Mouse (Mus musculus): Measurements from ENCODE around the gene Cadm1. TPM values are rescaled to one million over a fixed set of nuclear protein-coding genes. Genes with fewer than 3 reads are reported as not detected.

Gene Cadm1
- polyA plus RNA-seq (2012; rRNA removed) = 70.8 and 92.2 TPM in 2 replicates

GRCm38 (mm10) chr9:47529602-47530450 is at the start of gene Cadm1:
Gene Cadm1, plus strand, starts transcription at chr9:47530173.
- TF ChIP-seq POLR2A (IDR thresholded peaks at IDR 0.05; ENCODE audit: control insufficient read depth, low read depth, low read length) (peak; percentile 96), CTCF (IDR thresholded peaks at IDR 0.05; ENCODE audit: control insufficient read depth, insufficient read depth, insufficient replicate concordance, low read depth, low read length) (peak; percentile 23)
- Histone ChIP-seq H3K4me3 (ENCODE audit: control insufficient read depth, low read depth, low read length) (peak within 1 kb of the TSS; percentile 98), H3K27ac (ENCODE audit: control insufficient read depth, insufficient read depth, low read depth, low read length) (peak within 1 kb of the TSS; percentile 96), H3K36me3 (ENCODE audit: control insufficient read depth, insufficient read depth, low read length) (no peaks in the 10 kb centered on the region), H3K27me3 (ENCODE audit: control insufficient read depth, insufficient read depth, low read length) (no peaks in the 10 kb centered on the region), H3K4me1 (ENCODE audit: control insufficient read depth, insufficient read depth, low read length) (peaks cover 34% of the 10 kb centered on the region)

GRCm38 (mm10) chr9:47484506-47484905 is 45.5 kb upstream of the Cadm1 start:
- no peaks in the 10 kb centered on the region for H3K36me3 ChIP-seq (ENCODE audit: control insufficient read depth, insufficient read depth, low read length)
- TF ChIP-seq CTCF (IDR thresholded peaks at IDR 0.05; ENCODE audit: control insufficient read depth, insufficient read depth, insufficient replicate concordance, low read depth, low read length) = no peak
- no peak for TF ChIP-seq POLR2A (IDR thresholded peaks at IDR 0.05; ENCODE audit: control insufficient read depth, low read depth, low read length)
- H3K27ac ChIP-seq (ENCODE audit: control insufficient read depth, insufficient read depth, low read depth, low read length) = no peak overlapping the region
- H3K27me3 ChIP-seq (ENCODE audit: control insufficient read depth, insufficient read depth, low read length) = no peaks in the 10 kb centered on the region
- no peaks in the 10 kb centered on the region for H3K4me1 ChIP-seq (ENCODE audit: control insufficient read depth, insufficient read depth, low read length)
- no peak overlapping the region for H3K4me3 ChIP-seq (ENCODE audit: control insufficient read depth, low read depth, low read length)

GRCm38 (mm10) chr9:47485186-47485585 is 44.8 kb upstream of the Cadm1 start:
- no peaks in the 10 kb centered on the region for H3K4me1 ChIP-seq (ENCODE audit: control insufficient read depth, insufficient read depth, low read length)
- H3K36me3 ChIP-seq (ENCODE audit: control insufficient read depth, insufficient read depth, low read length) = no peaks in the 10 kb centered on the region
- TF ChIP-seq POLR2A (IDR thresholded peaks at IDR 0.05; ENCODE audit: control insufficient read depth, low read depth, low read length) (no peak), CTCF (IDR thresholded peaks at IDR 0.05; ENCODE audit: control insufficient read depth, insufficient read depth, insufficient replicate concordance, low read depth, low read length) (no peak)
- H3K4me3 ChIP-seq (ENCODE audit: control insufficient read depth, low read depth, low read length) = no peak overlapping the region
- H3K27ac ChIP-seq (ENCODE audit: control insufficient read depth, insufficient read depth, low read depth, low read length) = no peak overlapping the region
- H3K27me3 ChIP-seq (ENCODE audit: control insufficient read depth, insufficient read depth, low read length) = no peaks in the 10 kb centered on the region

- Histone ChIP-seq H3K4me3 (ENCODE audit: control insufficient read depth, low read depth, low read length) (no peak overlapping the region), H3K27ac (ENCODE audit: control insufficient read depth, insufficient read depth, low read depth, low read length) (no peak overlapping the region), H3K36me3 (ENCODE audit: control insufficient read depth, insufficient read depth, low read length) (no peaks in the 10 kb centered on the region), H3K4me1 (ENCODE audit: control insufficient read depth, insufficient read depth, low read length) (no peaks in the 10 kb centered on the region), H3K27me3 (ENCODE audit: control insufficient read depth, insufficient read depth, low read length) (no peaks in the 10 kb centered on the region)
- TF ChIP-seq CTCF (IDR thresholded peaks at IDR 0.05; ENCODE audit: control insufficient read depth, insufficient read depth, insufficient replicate concordance, low read depth, low read length) (no peak), POLR2A (IDR thresholded peaks at IDR 0.05; ENCODE audit: control insufficient read depth, low read depth, low read length) (no peak)
These were observed 30.2 kb upstream of the Cadm1 start for GRCm38 (mm10) chr9:47499761-47500160.

GRCm38 (mm10) chr9:47505956-47506355 is 24.0 kb upstream of the Cadm1 start:
- Histone ChIP-seq H3K4me3 (ENCODE audit: control insufficient read depth, low read depth, low read length) (no peak overlapping the region), H3K27ac (ENCODE audit: control insufficient read depth, insufficient read depth, low read depth, low read length) (no peak overlapping the region), H3K4me1 (ENCODE audit: control insufficient read depth, insufficient read depth, low read length) (no peaks in the 10 kb centered on the region), H3K27me3 (ENCODE audit: control insufficient read depth, insufficient read depth, low read length) (no peaks in the 10 kb centered on the region), H3K36me3 (ENCODE audit: control insufficient read depth, insufficient read depth, low read length) (no peaks in the 10 kb centered on the region)
- TF ChIP-seq POLR2A (IDR thresholded peaks at IDR 0.05; ENCODE audit: control insufficient read depth, low read depth, low read length) = no peak
- no peak for TF ChIP-seq CTCF (IDR thresholded peaks at IDR 0.05; ENCODE audit: control insufficient read depth, insufficient read depth, insufficient replicate concordance, low read depth, low read length)

GRCm38 (mm10) chr9:47506876-47507275 is 23.1 kb upstream of the Cadm1 start:
- no peaks in the 10 kb centered on the region for H3K36me3 ChIP-seq (ENCODE audit: control insufficient read depth, insufficient read depth, low read length)
- H3K4me1 ChIP-seq (ENCODE audit: control insufficient read depth, insufficient read depth, low read length) = no peaks in the 10 kb centered on the region
- no peak for TF ChIP-seq CTCF (IDR thresholded peaks at IDR 0.05; ENCODE audit: control insufficient read depth, insufficient read depth, insufficient replicate concordance, low read depth, low read length)
- no peak for TF ChIP-seq POLR2A (IDR thresholded peaks at IDR 0.05; ENCODE audit: control insufficient read depth, low read depth, low read length)
- no peak overlapping the region for H3K4me3 ChIP-seq (ENCODE audit: control insufficient read depth, low read depth, low read length)
- no peaks in the 10 kb centered on the region for H3K27me3 ChIP-seq (ENCODE audit: control insufficient read depth, insufficient read depth, low read length)
- no peak overlapping the region for H3K27ac ChIP-seq (ENCODE audit: control insufficient read depth, insufficient read depth, low read depth, low read length)

GRCm38 (mm10) chr9:47508109-47508508 is 21.9 kb upstream of the Cadm1 start:
- Histone ChIP-seq H3K4me3 (ENCODE audit: control insufficient read depth, low read depth, low read length) (no peak overlapping the region), H3K27ac (ENCODE audit: control insufficient read depth, insufficient read depth, low read depth, low read length) (no peak overlapping the region), H3K27me3 (ENCODE audit: control insufficient read depth, insufficient read depth, low read length) (no peaks in the 10 kb centered on the region), H3K4me1 (ENCODE audit: control insufficient read depth, insufficient read depth, low read length) (no peaks in the 10 kb centered on the region), H3K36me3 (ENCODE audit: control insufficient read depth, insufficient read depth, low read length) (no peaks in the 10 kb centered on the region)
- TF ChIP-seq CTCF (IDR thresholded peaks at IDR 0.05; ENCODE audit: control insufficient read depth, insufficient read depth, insufficient replicate concordance, low read depth, low read length) = no peak
- no peak for TF ChIP-seq POLR2A (IDR thresholded peaks at IDR 0.05; ENCODE audit: control insufficient read depth, low read depth, low read length)

Data from testis, adult 2 months (tissue).